Mouse (Mus musculus): Measurements from ENCODE around the gene Trp73. TPM values are rescaled to one million over a fixed set of nuclear protein-coding genes. Genes with fewer than 3 reads are reported as not detected.

The Trp73 gene
- polyA plus RNA-seq, 1 experiment: not detected

GRCm38 (mm10) chr4:154045837-154046236 lies 94.2 kb downstream of the Trp73 start:
- Histone ChIP-seq H3K4me3 (replicated peaks; ENCODE audit: control insufficient read depth, low read depth, low read length) (no peak overlapping the region), H3K4me1 (ENCODE audit: control insufficient read depth, insufficient read depth, low read length) (no peaks in the 10 kb centered on the region), H3K27ac (ENCODE audit: control insufficient read depth, insufficient read depth, low read depth, low read length, poor library complexity) (no peak overlapping the region)
- 65% methylated on average over 5 of the region's 5 CpGs for WGBS
- TF ChIP-seq CTCF (IDR thresholded peaks at IDR 0.05; ENCODE audit: control insufficient read depth, insufficient read depth, low read length): 0 out of 2 replicates have a peak, but pooled peaks have one; percentile 27
- no peak for TF ChIP-seq POLR2A (IDR thresholded peaks at IDR 0.05; ENCODE audit: borderline replicate concordance, control insufficient read depth, low read depth, low read length)

DNA sequence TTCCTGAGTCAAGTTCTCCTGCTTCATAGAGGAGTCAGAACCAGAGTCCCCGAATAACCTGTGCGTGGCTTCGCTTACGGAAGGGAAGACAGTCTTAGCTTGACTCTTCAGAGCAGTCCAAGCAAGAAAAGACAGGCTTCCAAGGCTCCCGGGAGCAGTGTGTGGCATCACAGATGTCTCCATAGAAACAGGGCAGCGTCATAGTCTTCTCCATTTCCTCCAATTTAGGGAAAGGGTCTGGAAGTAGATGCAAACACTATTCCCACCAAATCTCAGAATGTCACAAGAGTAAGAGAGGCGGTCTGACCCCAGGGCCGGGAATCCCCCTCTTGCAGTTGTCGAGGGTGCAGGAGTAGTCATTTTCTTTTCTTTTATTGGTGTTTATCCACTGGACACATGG lies 97.4 kb downstream of the Trp73 start, which contains the start of gene Ccdc27:
Gene Ccdc27, minus strand, starts transcription at position 101 of the 400 bp plus-strand sequence.
- Histone ChIP-seq H3K4me1 (ENCODE audit: control insufficient read depth, insufficient read depth, low read length) (no peaks in the 10 kb centered on the region), H3K27ac (ENCODE audit: control insufficient read depth, insufficient read depth, low read depth, low read length, poor library complexity) (no peak within 1 kb of the TSS), H3K4me3 (replicated peaks; ENCODE audit: control insufficient read depth, low read depth, low read length) (no peak within 1 kb of the TSS)
- no peak for TF ChIP-seq POLR2A (IDR thresholded peaks at IDR 0.05; ENCODE audit: borderline replicate concordance, control insufficient read depth, low read depth, low read length)
- TF ChIP-seq CTCF (IDR thresholded peaks at IDR 0.05; ENCODE audit: control insufficient read depth, insufficient read depth, low read length): no peak
- WGBS: 73% methylated on average over 9 of the region's 9 CpGs

- Histone ChIP-seq H3K4me3 (replicated peaks; ENCODE audit: control insufficient read depth, low read depth, low read length) (no peak overlapping the region), H3K4me1 (ENCODE audit: control insufficient read depth, insufficient read depth, low read length) (no peaks in the 10 kb centered on the region), H3K27ac (ENCODE audit: control insufficient read depth, insufficient read depth, low read depth, low read length, poor library complexity) (no peak overlapping the region)
- TF ChIP-seq CTCF (IDR thresholded peaks at IDR 0.05; ENCODE audit: control insufficient read depth, insufficient read depth, low read length) (no peak), POLR2A (IDR thresholded peaks at IDR 0.05; ENCODE audit: borderline replicate concordance, control insufficient read depth, low read depth, low read length) (no peak)
- WGBS: 44% methylated on average over 3 of the region's 3 CpGs
Observed at GRCm38 (mm10) chr4:154037123-154037522, 102.9 kb downstream of the Trp73 start.

DNA sequence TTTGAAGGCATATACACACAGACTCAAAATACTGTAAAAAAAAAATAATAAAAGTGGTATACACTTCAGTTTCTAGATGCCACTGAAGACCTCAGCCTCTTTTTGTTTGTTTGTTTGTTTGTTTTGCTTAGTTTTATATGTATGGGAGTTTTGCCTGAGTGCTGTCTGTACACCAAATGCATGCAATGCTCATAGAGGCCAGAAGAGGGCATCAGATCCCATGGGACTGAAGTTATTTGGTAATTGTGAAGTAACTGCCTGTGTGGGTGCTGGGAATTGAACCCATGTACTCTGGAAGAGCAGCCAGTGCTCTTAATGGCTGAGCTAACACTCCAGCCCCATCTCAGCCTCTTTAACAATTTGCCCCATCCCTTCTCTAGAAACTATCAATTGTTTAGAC lies 111.4 kb downstream of the Trp73 start:
- Histone ChIP-seq H3K27ac (ENCODE audit: control insufficient read depth, insufficient read depth, low read depth, low read length, poor library complexity) (no peak overlapping the region), H3K4me1 (ENCODE audit: control insufficient read depth, insufficient read depth, low read length) (0 out of 2 replicates have a peak, but pooled peaks cover under 1% of the 10 kb centered on the region), H3K4me3 (replicated peaks; ENCODE audit: control insufficient read depth, low read depth, low read length) (no peak overlapping the region)
- TF ChIP-seq CTCF (IDR thresholded peaks at IDR 0.05; ENCODE audit: control insufficient read depth, insufficient read depth, low read length) (peak; percentile 24; the same call in 1 of the 2 replicates), POLR2A (IDR thresholded peaks at IDR 0.05; ENCODE audit: borderline replicate concordance, control insufficient read depth, low read depth, low read length) (no peak)

GRCm38 (mm10) chr4:154028066-154028465 lies 111.9 kb downstream of the Trp73 start:
- WGBS: 72% methylated on average over 7 of the region's 7 CpGs

GRCm38 (mm10) chr4:154026441-154026761 lies 113.6 kb downstream of the Trp73 start:
- Histone ChIP-seq H3K4me1 (ENCODE audit: control insufficient read depth, insufficient read depth, low read length) (0 out of 2 replicates have a peak, but pooled peaks cover 2% of the 10 kb centered on the region), H3K27ac (ENCODE audit: control insufficient read depth, insufficient read depth, low read depth, low read length, poor library complexity) (peak overlapping the region; percentile 18; the same call in 1 of the 2 replicates)
- 27% methylated on average over 2 of the region's 2 CpGs for whole genome bisulfite sequencing

More at GRCm38 (mm10) chr4:154028066-154028465, 111.9 kb downstream of the Trp73 start:
- no peak overlapping the region for H3K4me3 ChIP-seq (replicated peaks; ENCODE audit: control insufficient read depth, low read depth, low read length)
- no peak overlapping the region for H3K27ac ChIP-seq (ENCODE audit: control insufficient read depth, insufficient read depth, low read depth, low read length, poor library complexity)
- H3K4me1 ChIP-seq (ENCODE audit: control insufficient read depth, insufficient read depth, low read length): 0 out of 2 replicates have a peak, but pooled peaks cover 2% of the 10 kb centered on the region
- TF ChIP-seq CTCF (IDR thresholded peaks at IDR 0.05; ENCODE audit: control insufficient read depth, insufficient read depth, low read length): no peak

DNA sequence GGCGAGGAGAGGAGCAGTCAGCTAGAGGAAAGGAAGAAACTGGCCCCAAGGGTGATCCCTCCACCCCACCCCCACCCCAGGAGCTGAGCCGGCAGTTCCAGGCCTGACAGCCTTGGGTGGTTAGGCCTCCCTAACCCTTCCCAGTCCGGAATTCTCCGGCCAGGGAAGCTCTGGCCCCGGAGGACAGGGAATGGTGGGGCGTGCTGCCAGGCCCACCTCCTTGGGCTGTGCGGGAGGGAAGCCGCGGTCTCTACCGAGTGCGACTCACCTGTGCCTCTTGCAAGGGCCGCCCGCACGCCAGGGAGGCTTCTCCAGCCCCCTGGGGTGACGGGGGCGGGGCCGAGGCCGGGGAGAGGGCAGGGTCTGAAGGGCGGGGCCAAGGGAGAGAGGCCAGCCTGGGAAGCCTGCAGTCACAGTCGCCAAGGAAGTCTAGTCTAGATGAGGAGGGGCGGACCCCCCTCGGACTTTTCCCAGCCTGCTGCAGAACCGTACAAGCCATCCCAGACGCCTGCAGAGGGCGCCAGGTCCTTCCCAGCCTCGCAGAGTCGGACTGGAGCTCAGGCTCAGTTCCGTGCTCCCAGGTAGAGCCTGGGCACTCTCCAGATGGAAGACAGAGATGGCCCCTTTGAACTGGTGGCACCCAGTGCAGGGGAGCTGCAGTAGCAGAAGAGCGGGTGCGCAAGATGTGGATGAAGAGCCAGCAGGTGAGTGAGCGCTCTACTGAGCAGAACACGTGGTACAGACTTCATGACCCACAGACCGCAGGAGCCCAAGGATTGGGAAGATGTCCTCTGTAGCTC lies 114.2 kb downstream of the Trp73 start, which contains the start of gene Smim1:
Gene Smim1, minus strand, starts transcription at position 590 of the 800 bp plus-strand sequence.
- TF ChIP-seq CTCF (IDR thresholded peaks at IDR 0.05; ENCODE audit: control insufficient read depth, insufficient read depth, low read length) (peak; percentile 35; the same call in 1 of the 2 replicates), POLR2A (IDR thresholded peaks at IDR 0.05; ENCODE audit: borderline replicate concordance, control insufficient read depth, low read depth, low read length) (peak; percentile 49; the same call in 1 of the 2 replicates)
- 0 out of 2 replicates have a peak, but pooled peaks cover 2% of the 10 kb centered on the region for H3K4me1 ChIP-seq (ENCODE audit: control insufficient read depth, insufficient read depth, low read length)
- peak within 1 kb of the TSS; percentile 88 for H3K27ac ChIP-seq (ENCODE audit: control insufficient read depth, insufficient read depth, low read depth, low read length, poor library complexity)
- 8% methylated on average over 33 of the region's 33 CpGs for WGBS
- peak within 1 kb of the TSS; percentile 70 for H3K4me3 ChIP-seq (replicated peaks; ENCODE audit: control insufficient read depth, low read depth, low read length)

More at GRCm38 (mm10) chr4:154026441-154026761, 113.6 kb downstream of the Trp73 start:
- peak overlapping the region; percentile 70 for H3K4me3 ChIP-seq (replicated peaks; ENCODE audit: control insufficient read depth, low read depth, low read length)
- no peak for TF ChIP-seq CTCF (IDR thresholded peaks at IDR 0.05; ENCODE audit: control insufficient read depth, insufficient read depth, low read length)
- no peak for TF ChIP-seq POLR2A (IDR thresholded peaks at IDR 0.05; ENCODE audit: borderline replicate concordance, control insufficient read depth, low read depth, low read length)

- peak overlapping the region; percentile 70 for H3K4me3 ChIP-seq (replicated peaks; ENCODE audit: control insufficient read depth, low read depth, low read length)
- TF ChIP-seq CTCF (IDR thresholded peaks at IDR 0.05; ENCODE audit: control insufficient read depth, insufficient read depth, low read length) (no peak), POLR2A (IDR thresholded peaks at IDR 0.05; ENCODE audit: borderline replicate concordance, control insufficient read depth, low read depth, low read length) (no peak)
- 43% methylated on average over 17 of the region's 17 CpGs for WGBS
- H3K4me1 ChIP-seq (ENCODE audit: control insufficient read depth, insufficient read depth, low read length): 0 out of 2 replicates have a peak, but pooled peaks cover 2% of the 10 kb centered on the region
- H3K27ac ChIP-seq (ENCODE audit: control insufficient read depth, insufficient read depth, low read depth, low read length, poor library complexity): peak overlapping the region; percentile 88
Observed at GRCm38 (mm10) chr4:154024729-154025521, 115.1 kb downstream of the Trp73 start.

Measured in bone marrow, adult 2 months (tissue).